Mouse (Mus musculus): ENCODE results near the gene Gm20449. TPM values are rescaled to one million over a fixed set of nuclear protein-coding genes. Genes with fewer than 3 reads are reported as not detected.
"Not testable (repeated sequence)": the region's sequence is repeated elsewhere in the genome, so short reads cannot be mapped to it uniquely, and the experiment has no call there.

The Gm20449 gene
- polyA plus RNA-seq, 1 experiment: not detected

GRCm38 (mm10) chr7:41451864-41452263, 47.4 kb downstream of the Gm20449 start:
- no peak overlapping the region for H3K27ac ChIP-seq (ENCODE audit: control insufficient read depth, insufficient read depth, low read depth, low read length, poor library complexity)
- TF ChIP-seq CTCF (IDR thresholded peaks at IDR 0.05; ENCODE audit: control insufficient read depth, insufficient read depth, low read length): no peak
- TF ChIP-seq POLR2A (IDR thresholded peaks at IDR 0.05; ENCODE audit: borderline replicate concordance, control insufficient read depth, low read depth, low read length): no peak
- WGBS: 13% methylated on average over 10 of the region's 10 CpGs
- no peaks in the 10 kb centered on the region for H3K4me1 ChIP-seq (ENCODE audit: control insufficient read depth, insufficient read depth, low read length)
- H3K4me3 ChIP-seq (replicated peaks; ENCODE audit: control insufficient read depth, low read depth, low read length): no peak overlapping the region

GRCm38 (mm10) chr7:41448596-41448995, 50.6 kb downstream of the Gm20449 start, which contains the start of gene Vmn2r57:
TSS of gene Vmn2r57 (minus strand) at chr7:41448696.
- not testable (repeated sequence) for H3K4me1 ChIP-seq (ENCODE audit: control insufficient read depth, insufficient read depth, low read length); H3K4me3 ChIP-seq (replicated peaks; ENCODE audit: control insufficient read depth, low read depth, low read length); H3K27ac ChIP-seq (ENCODE audit: control insufficient read depth, insufficient read depth, low read depth, low read length, poor library complexity)
- WGBS: 63% methylated on average over 1 of the region's 1 CpGs

- no peak for TF ChIP-seq CTCF (IDR thresholded peaks at IDR 0.05; ENCODE audit: control insufficient read depth, insufficient read depth, low read length)
- no peak for TF ChIP-seq POLR2A (IDR thresholded peaks at IDR 0.05; ENCODE audit: borderline replicate concordance, control insufficient read depth, low read depth, low read length)
- WGBS: 75% methylated on average over 4 of the region's 4 CpGs
- H3K4me3 ChIP-seq (replicated peaks; ENCODE audit: control insufficient read depth, low read depth, low read length): no peak overlapping the region
- H3K27ac ChIP-seq (ENCODE audit: control insufficient read depth, insufficient read depth, low read depth, low read length, poor library complexity): no peak overlapping the region
- no peaks in the 10 kb centered on the region for H3K4me1 ChIP-seq (ENCODE audit: control insufficient read depth, insufficient read depth, low read length)
These were observed 105.1 kb downstream of the Gm20449 start for GRCm38 (mm10) chr7:41394130-41394529.

GRCm38 (mm10) chr7:41393048-41393971, 105.9 kb downstream of the Gm20449 start, which contains the start of gene AI987944:
TSS of gene AI987944 (minus strand) at chr7:41393379.
- under 1% methylated on average over 25 of the region's 25 CpGs for WGBS
- Histone ChIP-seq H3K4me3 (replicated peaks; ENCODE audit: control insufficient read depth, low read depth, low read length) (peak within 1 kb of the TSS; percentile 85), H3K27ac (ENCODE audit: control insufficient read depth, insufficient read depth, low read depth, low read length, poor library complexity) (peak within 1 kb of the TSS; percentile 68), H3K4me1 (ENCODE audit: control insufficient read depth, insufficient read depth, low read length) (no peaks in the 10 kb centered on the region)
- TF ChIP-seq POLR2A (IDR thresholded peaks at IDR 0.05; ENCODE audit: borderline replicate concordance, control insufficient read depth, low read depth, low read length): no peak
- no peak for TF ChIP-seq CTCF (IDR thresholded peaks at IDR 0.05; ENCODE audit: control insufficient read depth, insufficient read depth, low read length)

Other genes with a start within 250 kb of the Gm20449 start
- gene AI987944, start 106.0 kb downstream of the Gm20449 start, polyA plus RNA-seq (2011; ENCODE audit: insufficient read depth, insufficient read length, low replicate concordance, missing spikeins): 2.1 and 9.8 TPM in 2 replicates
- gene Vmn2r57, start 50.7 kb downstream of the Gm20449 start, polyA plus RNA-seq (2011; ENCODE audit: insufficient read depth, insufficient read length, low replicate concordance, missing spikeins): not detected in 2 replicates
- gene AW146154, start 473 bp upstream of the Gm20449 start, polyA plus RNA-seq (2011; ENCODE audit: insufficient read depth, insufficient read length, low replicate concordance, missing spikeins): 5.5 and 8.8 TPM in 2 replicates
- 1.5 TPM in 1 of 2 replicates, not detected in the other for gene Gm6871, start 74.2 kb upstream of the Gm20449 start, polyA plus RNA-seq (2011; ENCODE audit: insufficient read depth, insufficient read length, low replicate concordance, missing spikeins)
- gene 2610021A01Rik, start 99.8 kb upstream of the Gm20449 start, polyA plus RNA-seq (2011; ENCODE audit: insufficient read depth, insufficient read length, low replicate concordance, missing spikeins): 3.3 TPM in 2 replicates
- gene Zfp788, start 133.8 kb upstream of the Gm20449 start, polyA plus RNA-seq (2011; ENCODE audit: insufficient read depth, insufficient read length, low replicate concordance, missing spikeins): 4.1 and 6.2 TPM in 2 replicates